Mouse (Mus musculus) lung, postnatal 25 days (tissue): Measurements from ENCODE around the gene Uba7.
A peak's percentile ranks its signal among the peaks of the same experiment; 100 is the strongest.
"Not testable (repeated sequence)": the region's sequence is repeated elsewhere in the genome, so short reads cannot be mapped to it uniquely, and the experiment has no call there.

Experiments
- DNase-seq: peaks from one replicate; pipeline ENCODE4 v3.0.0; 2022; ENCODE audit warnings: low spot score

The Uba7 gene

DNA sequence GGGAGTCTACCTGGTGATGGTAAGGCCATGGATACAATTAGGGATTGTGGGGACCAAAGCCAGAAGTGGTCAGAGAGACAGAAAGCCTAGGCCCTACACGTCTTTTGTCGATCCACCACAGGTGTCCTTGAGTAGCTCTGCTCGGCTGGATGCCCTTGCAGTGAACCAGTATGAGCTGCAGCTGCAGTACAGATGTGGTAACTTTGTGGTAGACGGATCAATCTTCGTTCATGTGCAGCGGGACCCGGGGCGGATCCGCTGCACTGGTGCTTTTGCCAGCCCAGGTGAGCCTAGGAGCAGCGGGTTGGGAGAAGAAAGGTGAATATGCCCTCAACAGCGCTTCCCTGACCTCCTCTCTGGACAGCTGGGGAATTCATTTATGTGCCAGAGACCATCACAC is 17.7 kb downstream of the Uba7 start:
- no peak for DNase-seq

DNA sequence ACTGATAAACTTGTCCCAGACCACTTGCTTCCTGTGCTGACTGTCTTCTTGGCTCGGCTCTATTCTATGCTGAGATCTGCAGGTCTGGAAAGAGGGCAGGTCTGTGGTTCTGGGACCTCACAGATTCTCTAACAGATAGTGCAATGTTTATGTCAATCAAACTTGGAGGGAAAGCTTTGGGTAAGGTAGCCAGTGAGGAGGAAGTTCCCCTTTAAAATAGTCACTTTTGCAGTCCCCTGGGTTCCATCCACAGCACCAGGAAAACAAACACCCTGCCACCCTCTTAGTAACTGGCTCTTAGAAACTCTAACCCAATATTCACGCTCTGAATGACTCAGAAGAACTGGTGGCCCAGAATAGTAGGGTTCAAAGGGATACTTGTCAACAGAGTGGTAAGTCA is 19.2 kb downstream of the Uba7 start:
- no peak for DNase-seq

DNA sequence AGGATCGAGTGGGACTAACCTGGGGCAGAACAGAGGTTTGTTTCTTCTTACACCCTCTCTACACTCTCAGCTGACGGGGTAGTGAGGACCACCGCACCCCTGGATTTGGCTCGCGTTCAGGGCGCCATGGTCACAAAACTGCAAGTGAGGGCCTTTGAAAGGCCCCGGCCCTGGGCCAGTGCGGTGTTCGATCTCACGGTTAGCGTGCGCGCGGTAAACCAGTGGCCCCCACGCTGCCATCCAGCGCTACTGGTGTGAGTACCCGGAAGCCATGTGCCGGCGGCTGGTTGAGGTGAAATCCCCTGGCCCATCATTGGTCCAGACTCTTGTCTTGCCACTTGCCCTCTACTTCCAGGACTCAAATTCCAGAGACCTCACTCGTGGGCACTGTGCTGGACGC is 20.2 kb downstream of the Uba7 start:
- DNase-seq: no peak

DNA sequence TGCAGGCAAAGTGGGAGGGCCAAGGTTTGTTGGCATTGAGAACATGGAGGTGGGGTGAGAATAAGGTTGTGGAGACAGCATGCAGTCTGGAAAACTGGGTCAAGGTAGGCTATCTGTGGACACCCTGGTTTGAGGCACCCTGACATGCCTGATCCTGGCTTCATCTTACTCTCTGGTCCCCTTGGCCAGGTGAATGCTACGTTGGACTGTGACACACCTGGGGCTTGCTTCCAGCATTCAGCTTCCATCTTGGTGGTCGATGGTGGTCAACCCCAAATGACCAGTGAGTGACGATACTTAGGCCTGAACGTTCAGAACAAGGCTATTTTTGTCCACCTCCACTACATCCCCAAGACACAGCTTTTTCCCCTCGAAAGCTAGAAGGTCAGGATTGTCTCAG is 20.7 kb downstream of the Uba7 start, which contains the start of gene Gm20662:
TSS of gene Gm20662 (plus strand) at position 301 of the 400 bp plus-strand sequence.
- no peak for DNase-seq

DNA sequence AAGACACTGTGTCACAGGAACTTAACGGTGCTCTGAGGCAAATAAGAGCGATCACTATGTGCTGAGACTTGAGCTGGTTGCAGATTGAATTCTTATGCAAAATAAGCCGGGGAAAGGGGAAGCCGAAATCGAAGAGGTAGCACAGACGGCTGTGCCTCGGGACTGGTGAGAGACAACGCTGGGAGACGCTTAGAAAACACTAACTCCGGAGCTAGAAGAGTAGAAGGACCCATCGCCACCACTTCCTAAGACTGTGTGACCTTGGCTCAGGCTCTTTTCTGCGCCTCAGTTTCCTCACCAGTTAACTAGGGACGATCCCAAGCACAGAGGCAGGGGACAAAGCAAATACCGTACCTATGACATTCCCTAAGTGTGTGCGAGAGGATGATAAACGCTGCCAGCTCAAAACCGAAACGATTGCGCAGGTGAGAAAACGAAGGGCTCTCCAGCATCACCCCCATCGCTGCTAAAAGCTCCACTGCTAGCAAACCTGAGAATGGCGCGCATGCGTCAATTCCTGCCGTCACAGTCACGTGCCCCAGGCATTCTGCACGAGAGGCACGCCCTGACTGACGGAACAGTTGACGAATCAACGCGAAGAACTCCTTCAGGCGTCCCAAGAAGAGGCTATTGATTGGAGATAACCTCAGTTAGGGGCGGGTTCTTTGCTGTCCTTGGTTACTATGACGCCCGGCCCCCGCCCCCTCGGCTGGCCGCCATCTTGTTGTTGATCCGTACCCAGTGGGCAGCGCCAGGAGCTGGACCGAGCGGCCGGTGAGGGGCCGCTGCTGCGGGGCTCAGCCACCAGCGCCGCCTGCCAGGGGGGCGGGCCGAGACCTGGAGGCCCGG is 26.8 kb downstream of the Uba7 start, which contains the start of gene Ip6k1:
TSS of gene Ip6k1 (plus strand) at position 580 of the 849 bp plus-strand sequence.
- DNase-seq: peak; percentile 100

DNA sequence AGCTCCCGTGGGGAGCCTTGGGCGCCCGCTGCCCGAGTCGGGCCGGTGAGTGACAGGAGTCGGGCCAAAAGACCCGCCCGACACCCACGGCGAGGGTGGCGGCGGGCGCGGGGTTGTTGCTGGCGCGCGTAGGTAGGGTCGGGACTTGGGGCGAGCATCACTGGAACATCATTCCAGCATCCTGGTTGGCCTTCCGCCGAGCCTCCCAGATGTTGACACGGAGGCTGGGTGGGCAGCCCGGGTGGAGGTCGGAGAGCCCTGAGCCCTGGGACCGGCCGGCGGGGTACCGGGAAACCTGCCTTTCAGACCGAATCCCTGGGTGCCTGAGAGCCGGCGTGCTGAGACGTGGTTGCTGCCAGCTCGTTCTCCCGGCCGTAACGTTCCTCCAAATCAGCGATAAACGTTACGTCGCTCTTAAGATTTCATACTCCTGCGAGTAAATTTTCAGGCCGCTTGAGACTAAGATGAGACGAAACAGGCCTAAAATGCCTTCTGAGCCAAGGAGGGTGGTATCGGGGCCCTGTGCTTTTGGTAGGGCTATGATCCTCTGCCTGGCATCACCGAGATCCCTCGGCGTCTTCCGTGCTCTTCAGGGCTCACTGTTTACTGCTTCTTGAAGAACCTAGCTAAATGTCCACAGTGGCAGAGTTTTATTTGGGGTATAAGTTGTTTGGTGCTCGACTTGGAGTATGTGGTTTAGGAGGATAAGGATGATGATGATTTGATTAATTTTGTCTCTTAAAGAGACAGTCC is 27.6 kb downstream of the Uba7 start:
- DNase-seq: no peak

DNA sequence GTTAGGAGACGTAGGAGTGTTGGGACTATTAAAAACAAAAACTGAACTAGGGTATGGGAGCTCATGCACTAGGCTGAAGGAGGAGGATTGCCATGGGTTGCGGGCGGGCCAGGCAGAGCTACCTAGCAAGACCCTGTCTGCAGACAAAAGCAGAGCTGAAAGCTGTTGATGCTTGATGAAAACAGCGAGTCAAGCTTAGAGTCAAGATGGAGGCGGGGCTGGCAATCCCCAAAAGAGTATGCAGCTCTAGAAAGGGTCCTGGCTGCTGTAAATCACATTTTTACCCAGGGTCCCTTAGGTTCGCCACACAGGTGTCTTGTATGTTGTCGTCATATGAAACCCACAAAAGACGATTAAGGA is 28.2 kb downstream of the Uba7 start:
- DNase-seq: no peak

DNA sequence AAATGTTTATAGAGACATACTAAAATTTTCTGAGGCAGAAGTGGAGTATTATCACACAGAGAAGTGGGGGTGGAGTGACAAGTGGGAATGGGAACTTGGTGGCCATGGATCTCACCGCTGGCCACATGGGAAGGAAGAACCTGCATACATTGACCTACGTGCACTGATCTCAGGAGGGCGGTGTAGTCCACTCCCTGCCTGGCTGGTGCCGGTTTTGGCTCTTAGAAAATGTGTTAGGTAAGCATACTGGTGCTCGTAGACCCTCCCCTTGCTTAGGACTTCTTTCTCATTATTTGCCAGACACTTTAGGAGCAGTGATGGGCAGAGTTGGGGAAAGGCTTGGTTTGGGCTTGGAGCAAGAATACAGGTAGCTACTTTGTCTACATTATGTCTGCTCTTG is 32.7 kb downstream of the Uba7 start:
- no peak for DNase-seq

DNA sequence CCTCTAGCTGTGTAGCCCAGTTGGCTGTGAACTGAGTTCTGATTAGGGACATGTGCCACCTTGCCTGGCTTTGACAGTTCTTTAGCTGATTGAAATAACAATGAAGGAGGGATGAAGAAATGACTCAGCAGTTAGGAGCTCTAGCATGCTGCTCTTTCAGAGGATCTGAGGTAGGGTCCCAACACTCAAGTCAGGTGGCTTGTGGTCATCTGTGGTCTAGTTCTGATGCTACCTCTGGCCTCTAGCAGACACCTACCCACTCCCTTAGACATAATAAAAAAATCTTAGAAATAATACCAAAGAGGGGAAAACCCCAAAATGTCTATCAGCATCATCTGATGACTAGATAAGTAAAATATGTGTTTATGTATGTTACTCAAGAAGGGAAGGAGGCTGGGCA is 35.1 kb downstream of the Uba7 start:
- DNase-seq: no peak

DNA sequence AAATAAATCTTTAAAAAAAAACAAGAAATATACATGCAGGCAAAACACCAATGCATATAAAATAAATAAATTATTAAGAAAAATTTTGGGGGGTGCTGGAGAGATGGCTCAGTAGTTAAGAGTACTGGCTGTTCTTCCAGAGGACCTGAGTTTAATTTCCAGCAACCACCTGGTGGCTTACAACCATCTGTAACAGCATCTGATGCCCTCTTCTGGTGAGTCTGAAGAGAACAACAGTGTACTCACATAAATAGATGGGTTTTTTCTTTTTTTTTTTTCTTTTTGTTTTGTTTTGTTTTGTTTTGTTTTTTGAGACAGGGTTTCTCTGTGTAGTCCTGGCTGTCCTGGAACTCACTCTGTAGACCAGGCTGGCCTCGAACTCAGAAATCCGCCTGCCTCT is 38.3 kb downstream of the Uba7 start:
- not testable (repeated sequence) for DNase-seq

DNA sequence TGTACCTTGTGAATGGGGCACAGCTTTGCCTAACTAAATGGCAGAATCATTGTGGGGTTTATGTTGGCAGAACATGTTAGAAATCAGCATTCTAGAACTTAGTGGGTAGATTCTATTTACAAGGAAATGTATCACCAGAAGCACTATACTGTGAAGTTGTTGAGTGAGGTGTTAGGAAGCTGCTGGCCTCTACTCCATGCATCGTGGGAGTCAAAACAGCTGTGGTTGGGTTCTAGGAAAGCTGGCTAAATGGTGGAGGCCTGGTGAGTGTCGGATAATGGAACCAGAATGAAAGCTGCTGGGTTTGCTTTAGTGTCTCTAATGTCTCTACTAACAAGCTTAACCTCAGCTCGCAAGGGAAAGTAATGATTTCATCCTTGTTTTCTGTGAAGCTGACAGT is 41.8 kb downstream of the Uba7 start:
- no peak for DNase-seq

DNA sequence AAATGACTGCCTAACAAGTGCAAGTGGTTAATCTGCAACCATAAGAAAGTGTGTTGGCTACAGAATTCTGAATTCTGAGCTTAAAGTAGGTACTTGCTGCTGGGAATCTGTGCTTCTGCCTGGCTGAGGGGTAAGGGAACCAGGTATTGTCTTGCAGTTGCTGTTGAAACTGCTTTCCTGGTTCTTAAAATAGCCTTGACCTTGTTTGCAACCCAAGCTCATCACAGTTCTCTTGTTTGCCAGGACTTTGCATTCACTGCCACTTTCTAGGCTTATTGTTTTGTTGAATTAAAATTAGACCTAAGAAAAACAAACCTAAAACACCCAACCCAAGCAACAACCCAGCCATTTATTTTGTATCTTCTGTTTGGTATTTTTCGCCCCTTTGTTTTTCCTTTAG is 45.4 kb downstream of the Uba7 start:
- no peak for DNase-seq

DNA sequence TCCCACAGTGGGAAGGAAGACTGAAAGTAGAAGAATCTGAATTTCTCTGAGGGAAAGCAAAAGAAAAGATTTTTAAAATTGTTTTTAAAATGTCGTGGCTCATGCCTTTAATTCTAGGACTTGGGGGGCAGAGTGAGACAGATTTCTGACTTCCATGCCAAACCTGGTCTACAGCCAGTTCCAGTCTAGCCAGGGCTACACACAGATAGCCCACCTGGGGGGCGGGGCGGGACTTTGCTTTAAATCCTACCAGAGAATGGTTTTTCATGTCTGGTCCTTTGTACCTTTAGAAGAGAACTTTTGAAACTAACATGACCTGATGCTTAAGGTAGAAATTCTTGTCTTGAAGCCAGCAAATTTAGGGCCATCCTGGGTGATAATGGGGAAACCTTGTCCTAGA is 47.9 kb downstream of the Uba7 start:
- DNase-seq: no peak

DNA sequence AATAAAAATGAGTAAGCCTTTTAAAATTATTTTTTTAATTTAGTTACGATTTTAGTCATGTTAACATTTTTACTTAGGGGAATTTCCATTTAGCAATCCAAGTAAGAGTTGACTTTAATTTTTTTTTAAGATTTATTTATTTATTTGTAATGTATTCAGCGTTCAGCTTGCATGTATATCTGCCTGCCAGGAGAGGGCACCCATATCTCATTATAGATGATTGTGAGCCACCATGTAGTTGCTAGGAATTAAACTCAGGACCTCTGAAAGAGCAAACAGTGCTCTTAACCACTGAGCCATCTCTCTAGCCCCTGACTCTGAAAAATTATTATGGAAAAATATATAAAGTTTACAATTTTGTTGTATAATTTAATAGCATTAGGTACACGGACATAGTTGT is 51.3 kb downstream of the Uba7 start:
- DNase-seq: no peak

DNA sequence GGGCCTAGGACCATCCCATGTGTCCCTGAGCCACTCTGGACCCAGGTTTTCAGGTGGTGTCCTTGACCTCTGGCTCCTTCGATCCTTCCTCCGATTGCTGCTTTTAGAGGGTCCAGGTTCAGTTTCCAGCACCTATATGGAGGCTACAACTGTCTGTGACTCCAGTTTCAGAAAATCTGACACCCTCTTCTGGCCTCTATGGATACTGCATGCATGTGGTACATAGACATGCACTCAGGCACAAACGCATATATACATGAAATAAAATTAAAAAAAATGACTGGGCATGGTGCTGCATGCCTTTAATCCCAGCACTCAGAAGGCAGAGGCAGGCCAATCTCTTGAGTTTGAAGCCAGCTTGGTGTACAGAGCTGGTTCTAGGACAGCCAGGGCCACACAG is 52.6 kb downstream of the Uba7 start:
- no peak for DNase-seq

DNA sequence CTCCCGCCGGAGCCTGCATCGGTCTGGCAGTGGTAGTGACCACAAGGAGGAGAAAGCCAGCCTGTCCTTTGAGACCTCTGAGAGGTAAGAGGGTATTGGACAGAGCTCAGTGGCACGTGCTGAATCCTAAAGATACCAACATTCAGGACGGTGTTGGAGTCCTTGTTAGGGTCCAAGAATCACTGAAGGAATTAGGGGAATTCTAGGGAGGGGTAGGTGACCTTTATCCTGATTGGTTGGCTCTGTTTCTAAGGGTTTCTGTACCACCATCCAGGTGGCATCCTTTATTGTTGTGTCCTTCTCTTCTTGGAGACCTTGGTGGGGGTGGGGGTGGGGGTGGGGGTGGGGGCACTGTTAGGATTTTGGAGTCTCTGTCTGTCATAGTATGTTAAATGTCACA is 56.8 kb downstream of the Uba7 start:
- DNase-seq: no peak
